In genomic region chr5:45757502-45758121, GRCm38 (mm10) we compare ENCODE assay signal across 12 mouse cellular contexts.
DNase-seq lines count a peak whose midpoint lies in the region; ATAC-seq and TF ChIP-seq lines count a peak whose summit lies in the region.
"Had no signal": no experiment of that assay in that cellular context is flagged by ENCODE, and none has a peak within 500 bp of the region (broad histone marks: within the 10 kb centered on the region; RNA-seq: fewer than 3 reads in every experiment).

No protein-coding gene starts in this region.

- intact Hi-C loops in left cerebral cortex, postnatal 10 days (cut with DNase I): loop anchor here (5.0 kb wide), 1 partner anchor 100 kb away; the partner anchor contains the start of gene Lcorl

- WGBS in kidney, adult 2 months: 78% methylated on average over 4 of the region's 4 CpGs
- WGBS in hindbrain, postnatal 0 days: 92% methylated on average over 4 of the region's 4 CpGs
- WGBS in heart, embryonic 12.5 days: 86% methylated on average over 4 of the region's 4 CpGs

- TF ChIP-seq CTCF in kidney, adult 2 months (conservative IDR thresholded peaks at IDR 0.05; ENCODE audit: insufficient read depth, insufficient read length, low read depth, low read length): 0 out of 2 replicates have a peak, but pooled peaks have one; percentile 4
- TF ChIP-seq CTCF in hindbrain, postnatal 0 days (IDR thresholded peaks at IDR 0.05; ENCODE audit: low read depth): peak; percentile 45

- no peak overlapping the region for H3K27ac ChIP-seq in kidney, adult 2 months (ENCODE audit: insufficient read depth, low read depth, low read length)
- H3K27ac ChIP-seq in hindbrain, postnatal 0 days: no peak overlapping the region
- no peak overlapping the region for H3K27ac ChIP-seq in heart, embryonic 12.5 days (ENCODE audit: poor library complexity, severe bottlenecking)

- no peak for TF ChIP-seq POLR2A in kidney, adult 2 months (IDR thresholded peaks at IDR 0.05; ENCODE audit: low read depth, low read length)

- peak; percentile 58 for ATAC-seq in CD4-positive, CD25-positive, alpha-beta regulatory T cell, adult 4 months
- no peak for ATAC-seq in hindbrain, postnatal 0 days
- no peak for ATAC-seq in heart, embryonic 12.5 days (ENCODE audit: insufficient number of reproducible peaks, low FRiP score)
- ATAC-seq: inflammation-experienced regulatory T-cells, adult 6 months had no signal

- no peak for DNase-seq in kidney, adult 2 months
- no peak for DNase-seq in kidney, postnatal 25 days
- peak; percentile 33 for DNase-seq in A20 (ENCODE audit: low read depth, low spot score)
- peak; percentile 30 for DNase-seq in hindbrain, postnatal 0 days (ENCODE audit: low spot score)
- DNase-seq in left cerebral cortex, postnatal 10 days (ENCODE audit: extremely low spot score in 1 of 2, low spot score in 2 of 2): no peak
- DNase-seq: adrenal gland, adult 2 months; cerebellum, postnatal 25 days; thymus, adult 18-20 months had no signal

- no peaks in the 10 kb centered on the region for H3K4me1 ChIP-seq in kidney, adult 2 months (ENCODE audit: control insufficient read depth, insufficient read depth, low read length)
- H3K4me1 ChIP-seq in hindbrain, postnatal 0 days (ENCODE audit: insufficient read depth, low read length): no peaks in the 10 kb centered on the region
- H3K4me1 ChIP-seq in heart, embryonic 12.5 days (replicated peaks): no peaks in the 10 kb centered on the region
- H3K4me1 ChIP-seq: megakaryocyte, embryonic 14.5 days had no signal

- no peaks in the 10 kb centered on the region for H3K9me3 ChIP-seq in hindbrain, postnatal 0 days (ENCODE audit: low read length)
- no peaks in the 10 kb centered on the region for H3K9me3 ChIP-seq in heart, embryonic 12.5 days (replicated peaks)
- H3K9me3 ChIP-seq: megakaryocyte, embryonic 14.5 days had no signal

- no peak overlapping the region for H3K9ac ChIP-seq in hindbrain, postnatal 0 days (replicated peaks; ENCODE audit: low read length)
- no peak overlapping the region for H3K9ac ChIP-seq in heart, embryonic 12.5 days

- H3K36me3 ChIP-seq in kidney, adult 2 months (ENCODE audit: control insufficient read depth, insufficient read depth, low read length): no peaks in the 10 kb centered on the region
- H3K36me3 ChIP-seq in hindbrain, postnatal 0 days (ENCODE audit: insufficient read depth, low read length): no peaks in the 10 kb centered on the region
- no peaks in the 10 kb centered on the region; the same call in 1 of the 2 replicates for H3K36me3 ChIP-seq in heart, embryonic 12.5 days

- no peak overlapping the region for H3K4me2 ChIP-seq in hindbrain, postnatal 0 days (ENCODE audit: low read depth, low read length)
- no peak overlapping the region for H3K4me2 ChIP-seq in heart, embryonic 12.5 days

- H3K27me3 ChIP-seq in kidney, adult 2 months (replicated peaks; ENCODE audit: control insufficient read depth, insufficient read depth, low read length): no peaks in the 10 kb centered on the region
- no peaks in the 10 kb centered on the region for H3K27me3 ChIP-seq in hindbrain, postnatal 0 days (ENCODE audit: insufficient read depth, low read length)
- H3K27me3 ChIP-seq in heart, embryonic 12.5 days (replicated peaks): no peaks in the 10 kb centered on the region
- H3K27me3 ChIP-seq: megakaryocyte, embryonic 14.5 days had no signal

- H3K4me3 ChIP-seq in kidney, adult 2 months (ENCODE audit: insufficient read depth, low read depth, low read length): no peak overlapping the region
- H3K4me3 ChIP-seq in hindbrain, postnatal 0 days (ENCODE audit: low read length): no peak overlapping the region
- H3K4me3 ChIP-seq in heart, embryonic 12.5 days: no peak overlapping the region
- H3K4me3 ChIP-seq: megakaryocyte, embryonic 14.5 days had no signal

Comparison
In these comparisons a context has a peak if more than half of its experiments do, and no peak if none do; other contexts are left out.
1. DNase-seq: peak in A20 (single experiment) and hindbrain, postnatal 0 days (single experiment); none in kidney, adult 2 months (single experiment), kidney, postnatal 25 days (0 of 2) and left cerebral cortex, postnatal 10 days (0 of 2).